8 mouse cellular contexts compared by ENCODE assay signal in genomic region chr11:106065923-106066571, GRCm38 (mm10). TPM values are rescaled to one million over a fixed set of nuclear protein-coding genes. Genes with fewer than 3 reads are reported as not detected.
DNase-seq lines count a peak whose midpoint lies in the region; ATAC-seq and TF ChIP-seq lines count a peak whose summit lies in the region.

Gene Taco1, plus strand, starts transcription at chr11:106066061.

- H3K36me3 ChIP-seq in hindbrain, postnatal 0 days (ENCODE audit: insufficient read depth, low read length), result no peaks in the 10 kb centered on the region

- no peaks in the 10 kb centered on the region for H3K9me3 ChIP-seq in hindbrain, postnatal 0 days (ENCODE audit: low read length)

- peak; percentile 50 for TF ChIP-seq CTCF in gastrocnemius, adult 2 months (IDR thresholded peaks at IDR 0.05)
- TF ChIP-seq CTCF in hindbrain, postnatal 0 days (IDR thresholded peaks at IDR 0.05; ENCODE audit: low read depth), result peak; percentile 70
- peak; percentile 47 for TF ChIP-seq CTCF in left cerebral cortex, adult 2 months (IDR thresholded peaks at IDR 0.05)

- intact Hi-C loops in gastrocnemius, adult 2 months (cut with DNase I), result no loop called here
- intact Hi-C loops in left cerebral cortex, adult 2 months (cut with DNase I), result no loop called here

- H3K4me1 ChIP-seq in hindbrain, postnatal 0 days (ENCODE audit: insufficient read depth, low read length), result no peaks in the 10 kb centered on the region; the same call in 1 of the 2 replicates

- ATAC-seq in common myeloid progenitor, adult 5-6 weeks (replicated peaks; ENCODE audit: low read depth, poor library complexity, severe bottlenecking), result peak; percentile 98
- peak; percentile 96 for ATAC-seq in hindbrain, postnatal 0 days
- peak; percentile 98 for ATAC-seq in megakaryocyte, adult 5-6 weeks (ENCODE audit: poor library complexity, severe bottlenecking)

- peak within 1 kb of the TSS; percentile 94 for H3K27ac ChIP-seq in gastrocnemius, adult 2 months
- peak within 1 kb of the TSS; percentile 87 for H3K27ac ChIP-seq in hindbrain, postnatal 0 days
- H3K27ac ChIP-seq in left cerebral cortex, adult 2 months, result peak within 1 kb of the TSS; percentile 90

- H3K4me2 ChIP-seq in hindbrain, postnatal 0 days (ENCODE audit: low read depth, low read length), result peak within 1 kb of the TSS; percentile 86

- DNase-seq in ZHBTc4 (ENCODE audit: low read depth, low spot score), result peak; percentile 98
- DNase-seq in gastrocnemius, adult 2 months, result peak; percentile 97
- DNase-seq in hindbrain, postnatal 0 days (ENCODE audit: low spot score), result peak; percentile 98
- DNase-seq in left cerebral cortex, adult 2 months (ENCODE audit: extremely low spot score in 1 of 2, low spot score in 2 of 2), result peak; percentile 93 to 95
- peak; percentile 97 for DNase-seq in right cerebral cortex, adult 2 months (ENCODE audit: low spot score in 2 of 2)
- DNase-seq in urinary bladder, postnatal 14 days (ENCODE audit: low spot score), result peak; percentile 96

- H3K27me3 ChIP-seq in hindbrain, postnatal 0 days (ENCODE audit: insufficient read depth, low read length), result no peaks in the 10 kb centered on the region

- peak within 1 kb of the TSS; percentile 69 for H3K9ac ChIP-seq in hindbrain, postnatal 0 days (replicated peaks; ENCODE audit: low read length)

- peak within 1 kb of the TSS; percentile 72 for H3K4me3 ChIP-seq in gastrocnemius, adult 2 months
- H3K4me3 ChIP-seq in hindbrain, postnatal 0 days (ENCODE audit: low read length), result peak within 1 kb of the TSS; percentile 55
- peak within 1 kb of the TSS; percentile 81 for H3K4me3 ChIP-seq in left cerebral cortex, adult 2 months

- WGBS in hindbrain, postnatal 0 days, result under 1% methylated on average over 49 of the region's 49 CpGs

RNA-seq across cellular contexts. Expression of gene Taco1, which starts in this region (rescaled TPM):
- 14.5 and 21.1 TPM in 2 replicates for total RNA-seq in common myeloid progenitor, adult 5-6 weeks (2017)
- 10 to 100 TPM; 33.5 to 50.1 TPM for total RNA-seq in gastrocnemius, adult 2 months (2021)
- 19.4 and 28.9 TPM in 2 replicates for total RNA-seq in hindbrain, postnatal 0 days (2014; rRNA removed)
- 6.1 and 6.4 TPM in 2 replicates for polyA plus RNA-seq in hindbrain, postnatal 0 days (2015; fragmentation: Nextera tagmentation; extraction: Ambion mirVana)
- 10 to 100 TPM; 18.0 to 20.2 TPM for total RNA-seq in left cerebral cortex, adult 2 months (2021)
- total RNA-seq in megakaryocyte, adult 5-6 weeks (2015), result 2.9 and 4.2 TPM in 2 replicates
- total RNA-seq in megakaryocyte, adult 5-6 weeks (2017), result 9.3 and 10.2 TPM in 2 replicates

Comparison
In these comparisons a context has a peak if more than half of its experiments do, and no peak if none do; other contexts are left out.
1. Peak in every context shown above with its lines: DNase-seq, ATAC-seq, H3K4me3 ChIP-seq and H3K27ac ChIP-seq.